Mouse (Mus musculus): Measurements from ENCODE around the gene Ncbp3. TPM values are rescaled to one million over a fixed set of nuclear protein-coding genes. Genes with fewer than 3 reads are reported as not detected.

The Ncbp3 gene
- polyA plus RNA-seq, 2 experiments = 7.1 to 10.1 TPM

GRCm38 (mm10) chr11:73044229-73044755 lies 3.3 kb upstream of the Ncbp3 start:
- no peak for DNase-seq (ENCODE audit: low spot score)
- no peak for TF ChIP-seq POLR2A (IDR thresholded peaks at IDR 0.05; ENCODE audit: borderline replicate concordance, extremely low read depth, insufficient read depth, insufficient read length)
- H3K36me3 ChIP-seq (ENCODE audit: control insufficient read depth, insufficient read depth, low read length) = no peaks in the 10 kb centered on the region

GRCm38 (mm10) chr11:73044789-73045188 lies 2.8 kb upstream of the Ncbp3 start:
- Histone ChIP-seq H3K36me3 (ENCODE audit: control insufficient read depth, insufficient read depth, low read length) (peaks cover under 1% of the 10 kb centered on the region; the same call in 1 of the 2 replicates), H3K9ac (ENCODE audit: low read depth, low read length, severe bottlenecking) (no peak overlapping the region), H3K4me3 (replicated peaks; ENCODE audit: low read length) (no peak overlapping the region), H3K27ac (replicated peaks; ENCODE audit: low read depth, low read length) (no peak overlapping the region), H3K4me2 (replicated peaks; ENCODE audit: low read depth, low read length, severe bottlenecking) (no peak overlapping the region), H3K27me3 (ENCODE audit: control insufficient read depth, insufficient read depth, low read length) (no peaks in the 10 kb centered on the region), H3K4me1 (ENCODE audit: control insufficient read depth, insufficient read depth, low read length) (peaks cover 7% of the 10 kb centered on the region), H3K9me3 (ENCODE audit: control insufficient read depth, low read length) (no peaks in the 10 kb centered on the region)
- TF ChIP-seq POLR2A (IDR thresholded peaks at IDR 0.05; ENCODE audit: borderline replicate concordance, extremely low read depth, insufficient read depth, insufficient read length) = no peak
- WGBS = 74% methylated on average over 4 of the region's 4 CpGs
- no peak for DNase-seq (ENCODE audit: low spot score)
- ATAC-seq (ENCODE audit: low FRiP score, low read depth) = no peak

More at GRCm38 (mm10) chr11:73044229-73044755, 3.3 kb upstream of the Ncbp3 start:
- ATAC-seq (ENCODE audit: low FRiP score, low read depth) = no peak
- H3K4me1 ChIP-seq (ENCODE audit: control insufficient read depth, insufficient read depth, low read length) = peaks cover 7% of the 10 kb centered on the region
- no peak overlapping the region for H3K4me2 ChIP-seq (replicated peaks; ENCODE audit: low read depth, low read length, severe bottlenecking)
- no peaks in the 10 kb centered on the region for H3K27me3 ChIP-seq (ENCODE audit: control insufficient read depth, insufficient read depth, low read length)
- H3K9me3 ChIP-seq (ENCODE audit: control insufficient read depth, low read length) = no peaks in the 10 kb centered on the region
- WGBS = 39% methylated on average over 6 of the region's 6 CpGs
- no peak overlapping the region for H3K4me3 ChIP-seq (replicated peaks; ENCODE audit: low read length)
- no peak overlapping the region for H3K27ac ChIP-seq (replicated peaks; ENCODE audit: low read depth, low read length)
- no peak overlapping the region for H3K9ac ChIP-seq (ENCODE audit: low read depth, low read length, severe bottlenecking)

GRCm38 (mm10) chr11:73048030-73048876 lies 670 bp downstream of the Ncbp3 start:
- TF ChIP-seq POLR2A (IDR thresholded peaks at IDR 0.05; ENCODE audit: borderline replicate concordance, extremely low read depth, insufficient read depth, insufficient read length) = no peak
- Histone ChIP-seq H3K4me2 (replicated peaks; ENCODE audit: low read depth, low read length, severe bottlenecking) (peak overlapping the region; percentile 73), H3K27ac (replicated peaks; ENCODE audit: low read depth, low read length) (peak overlapping the region; percentile 80), H3K9ac (ENCODE audit: low read depth, low read length, severe bottlenecking) (peak overlapping the region; percentile 91), H3K4me1 (ENCODE audit: control insufficient read depth, insufficient read depth, low read length) (peaks cover 7% of the 10 kb centered on the region), H3K27me3 (ENCODE audit: control insufficient read depth, insufficient read depth, low read length) (no peaks in the 10 kb centered on the region), H3K9me3 (ENCODE audit: control insufficient read depth, low read length) (no peaks in the 10 kb centered on the region), H3K4me3 (replicated peaks; ENCODE audit: low read length) (peak overlapping the region; percentile 78), H3K36me3 (ENCODE audit: control insufficient read depth, insufficient read depth, low read length) (peaks cover 23% of the 10 kb centered on the region)
- ATAC-seq (ENCODE audit: low FRiP score, low read depth) (peak; percentile 46), DNase-seq (ENCODE audit: low spot score) (no peak)
- 2% methylated on average over 47 of the region's 55 CpGs for WGBS

GRCm38 (mm10) chr11:73049335-73049734 lies 1.8 kb downstream of the Ncbp3 start:
- TF ChIP-seq POLR2A (IDR thresholded peaks at IDR 0.05; ENCODE audit: borderline replicate concordance, extremely low read depth, insufficient read depth, insufficient read length) = no peak
- Histone ChIP-seq H3K4me2 (replicated peaks; ENCODE audit: low read depth, low read length, severe bottlenecking) (peak overlapping the region; percentile 73), H3K27me3 (ENCODE audit: control insufficient read depth, insufficient read depth, low read length) (no peaks in the 10 kb centered on the region), H3K9me3 (ENCODE audit: control insufficient read depth, low read length) (no peaks in the 10 kb centered on the region), H3K36me3 (ENCODE audit: control insufficient read depth, insufficient read depth, low read length) (peaks cover 33% of the 10 kb centered on the region), H3K9ac (ENCODE audit: low read depth, low read length, severe bottlenecking) (no peak overlapping the region), H3K4me3 (replicated peaks; ENCODE audit: low read length) (peak overlapping the region; percentile 78), H3K4me1 (ENCODE audit: control insufficient read depth, insufficient read depth, low read length) (peaks cover 7% of the 10 kb centered on the region), H3K27ac (replicated peaks; ENCODE audit: low read depth, low read length) (no peak overlapping the region)
- DNase-seq (ENCODE audit: low spot score) (peak; percentile 91), ATAC-seq (ENCODE audit: low FRiP score, low read depth) (no peak)
- 7% methylated on average over 4 of the region's 4 CpGs for WGBS

GRCm38 (mm10) chr11:73052795-73053194 lies 5.2 kb downstream of the Ncbp3 start:
- Histone ChIP-seq H3K4me3 (replicated peaks; ENCODE audit: low read length) (no peak overlapping the region), H3K27ac (replicated peaks; ENCODE audit: low read depth, low read length) (no peak overlapping the region), H3K27me3 (ENCODE audit: control insufficient read depth, insufficient read depth, low read length) (no peaks in the 10 kb centered on the region), H3K9me3 (ENCODE audit: control insufficient read depth, low read length) (no peaks in the 10 kb centered on the region), H3K36me3 (ENCODE audit: control insufficient read depth, insufficient read depth, low read length) (peaks cover 63% of the 10 kb centered on the region), H3K9ac (ENCODE audit: low read depth, low read length, severe bottlenecking) (no peak overlapping the region), H3K4me2 (replicated peaks; ENCODE audit: low read depth, low read length, severe bottlenecking) (no peak overlapping the region), H3K4me1 (ENCODE audit: control insufficient read depth, insufficient read depth, low read length) (peaks cover 7% of the 10 kb centered on the region)
- no peak for DNase-seq (ENCODE audit: low spot score)
- no peak for ATAC-seq (ENCODE audit: low FRiP score, low read depth)
- TF ChIP-seq POLR2A (IDR thresholded peaks at IDR 0.05; ENCODE audit: borderline replicate concordance, extremely low read depth, insufficient read depth, insufficient read length) = no peak
- 88% methylated on average over 1 of the region's 1 CpGs for WGBS
